In the genomic region with DNA sequence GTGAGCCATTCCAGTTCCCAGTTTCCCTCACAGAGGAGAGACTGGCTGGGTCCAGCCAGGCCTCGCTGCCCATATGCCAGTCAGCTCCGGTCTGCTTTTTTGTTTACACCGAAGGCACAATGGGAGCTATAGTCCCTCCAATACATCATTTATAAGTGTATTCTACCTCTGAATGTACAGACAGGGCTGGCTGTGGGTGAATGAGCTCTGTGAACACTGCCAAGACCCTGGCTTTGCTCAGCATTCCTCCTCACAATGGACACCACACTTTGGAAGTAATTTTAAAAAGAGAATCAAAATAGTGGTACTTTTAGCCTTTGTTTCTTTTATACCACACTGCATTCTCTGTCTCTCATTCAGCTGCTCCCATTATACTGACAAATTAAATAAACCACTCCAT, we compare ENCODE assay signal across 21 mouse cellular contexts. TPM values are rescaled to one million over a fixed set of nuclear protein-coding genes. Genes with fewer than 3 reads are reported as not detected.
"Had no signal": no experiment of that assay in that cellular context is flagged by ENCODE, and none has a peak within 500 bp of the region (broad histone marks: within the 10 kb centered on the region; RNA-seq: fewer than 3 reads in every experiment).

No protein-coding gene starts in this region.

- H3K36me3 ChIP-seq: limb, embryonic 12.5 days; midbrain, embryonic 10.5 days; neural tube, embryonic 13.5 days had no signal

- H3K4me3 ChIP-seq: limb, embryonic 12.5 days; midbrain, embryonic 10.5 days; neural tube, embryonic 13.5 days had no signal

- H3K9ac ChIP-seq: limb, embryonic 12.5 days; liver, embryonic 14.5 days; neural tube, embryonic 13.5 days had no signal

- DNase-seq: kidney, adult 9 months; kidney, postnatal 10 days; liver; lung, adult 2 months; lung, postnatal 4 days; retina, postnatal 1 day; right cerebral cortex, postnatal 4 days; spleen, adult 18-20 months; thymus, adult 18-20 months; thymus, postnatal 14 days had no signal

- H3K4me2 ChIP-seq: limb, embryonic 12.5 days; neural tube, embryonic 13.5 days had no signal

- H3K9me3 ChIP-seq: limb, embryonic 12.5 days; midbrain, embryonic 10.5 days; neural tube, embryonic 13.5 days had no signal

- ATAC-seq: lung, postnatal 0 days; midbrain, embryonic 16.5 days had no signal

- H3K27ac ChIP-seq: limb, embryonic 12.5 days; liver, embryonic 14.5 days; midbrain, embryonic 10.5 days; neural tube, embryonic 13.5 days had no signal

RNA-seq across cellular contexts. Expression of a gene that starts 44.6 kb away (rescaled TPM):
- total RNA-seq: layer of hippocampus, adult 8-10 months; left cerebral cortex, adult 8-10 months; megakaryocyte, adult 5-6 weeks had no signal
- polyA plus RNA-seq: large intestine, adult 2 months; limb, embryonic 12.5 days; liver, embryonic 14.5 days; lung, adult 2 months; lung, postnatal 0 days; midbrain, embryonic 10.5 days; midbrain, embryonic 16.5 days; neural tube, embryonic 13.5 days; stomach, embryonic 14.5 days had no signal
